Mouse (Mus musculus) natural killer cell, adult 2 months (primary cell): ENCODE data around the gene 4933411K16Rik.
"Not testable (repeated sequence)": the region's sequence is repeated elsewhere in the genome, so short reads cannot be mapped to it uniquely, and the experiment has no call there.

Experiments
- DNase-seq, 2 experiments: peaks; one replicate each; pipeline ENCODE4 v3.0.0; 2022; ENCODE audit warnings: low spot score in 2 of 2

The 4933411K16Rik gene

GRCm38 (mm10) chr19:42079006-42079405, 27.0 kb downstream of the 4933411K16Rik start:
- DNase-seq = no peak

GRCm38 (mm10) chr19:42079950-42080349, 27.9 kb downstream of the 4933411K16Rik start:
- no peak for DNase-seq

GRCm38 (mm10) chr19:42080469-42080868, 28.4 kb downstream of the 4933411K16Rik start:
- no peak for DNase-seq

- DNase-seq = not testable (repeated sequence)
Measured at GRCm38 (mm10) chr19:42081613-42082012, 29.6 kb downstream of the 4933411K16Rik start.

- DNase-seq = no peak
Measured at GRCm38 (mm10) chr19:42085690-42086089, 33.6 kb downstream of the 4933411K16Rik start.

GRCm38 (mm10) chr19:42086166-42086565, 34.1 kb downstream of the 4933411K16Rik start, which contains the start of gene Morn4:
Gene Morn4 (minus strand): TSS chr19:42086357.
- DNase-seq = peak; percentile 54 to 55

- peak; percentile 57 to 75 for DNase-seq
Measured at GRCm38 (mm10) chr19:42089103-42089747, 37.2 kb downstream of the 4933411K16Rik start.

- DNase-seq = peak; percentile 98 to 99
Measured at GRCm38 (mm10) chr19:42089748-42090595, 37.9 kb downstream of the 4933411K16Rik start, which contains the start of gene Pi4k2a. Gene Pi4k2a (plus strand): TSS chr19:42090470.

GRCm38 (mm10) chr19:42090637-42091141, 38.6 kb downstream of the 4933411K16Rik start:
- no peak for DNase-seq

- no peak for DNase-seq
Measured at GRCm38 (mm10) chr19:42099406-42099805, 47.4 kb downstream of the 4933411K16Rik start.
